Mouse (Mus musculus) heart, postnatal 0 days (tissue): Measurements from ENCODE around the gene Erp44.

ENCODE experiments used
- CTCF ChIP-seq: IDR thresholded peaks from 2 replicates; pipeline ENCODE4 v1.5.1; 2016; ENCODE audit warnings: antibody characterized with exemption, control low read depth, low read depth
- EP300 ChIP-seq: IDR thresholded peaks from 2 replicates; pipeline ENCODE4 v1.6.1; 2016; ENCODE audit warnings: antibody characterized with exemption, low read depth

GRCm38 (mm10) chr4:48270532-48270931 lies 8.8 kb downstream of the Erp44 start:
- TF ChIP-seq CTCF (no peak), EP300 (no peak)
